Mouse (Mus musculus): ENCODE data around the gene Ubac2.

Gene Ubac2

DNA sequence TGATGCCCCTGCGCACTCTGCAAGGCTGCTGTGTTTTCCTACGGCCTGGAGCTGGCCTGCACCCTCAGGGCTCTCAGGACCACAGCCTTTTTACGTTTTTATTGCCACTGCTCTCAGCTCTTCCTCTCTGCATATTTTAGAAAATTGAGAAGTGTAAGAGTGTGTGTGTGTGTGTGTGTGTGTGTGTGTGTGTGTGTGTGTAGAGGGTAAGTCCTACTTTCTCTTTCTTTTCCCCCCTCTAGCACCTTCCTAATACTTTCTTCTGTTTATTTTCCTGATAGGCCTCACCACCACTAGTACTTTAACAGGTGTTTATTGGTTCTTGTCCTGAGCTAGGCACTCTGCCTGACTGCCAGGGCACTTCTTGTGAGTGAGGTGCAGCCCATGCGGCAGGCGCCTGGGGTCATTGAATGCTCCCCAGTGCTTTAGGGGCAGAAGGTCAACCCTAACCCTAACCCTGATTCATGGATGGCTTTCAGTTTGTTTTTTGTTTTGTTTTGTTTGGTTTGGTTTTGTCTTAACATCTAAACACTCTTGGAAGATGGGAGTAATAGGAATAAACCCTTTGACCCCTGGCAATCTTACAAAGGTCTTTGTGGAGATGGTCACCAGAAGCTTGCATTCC is 16.2 kb downstream of the Ubac2 start:
- no peak for DNase-seq (ENCODE audit: extremely low read depth, low read depth, low spot score)

- no peak for DNase-seq (ENCODE audit: extremely low read depth, low read depth, low spot score)
These were observed 16.9 kb downstream of the Ubac2 start for GRCm38 (mm10) chr14:121895316-121895715.

- DNase-seq (ENCODE audit: extremely low read depth, low read depth, low spot score) = no peak
These were observed 18.0 kb downstream of the Ubac2 start for GRCm38 (mm10) chr14:121896126-121897090.

- no peak for DNase-seq (ENCODE audit: extremely low read depth, low read depth, low spot score)
These were observed 19.4 kb downstream of the Ubac2 start for GRCm38 (mm10) chr14:121897773-121898172.

DNA sequence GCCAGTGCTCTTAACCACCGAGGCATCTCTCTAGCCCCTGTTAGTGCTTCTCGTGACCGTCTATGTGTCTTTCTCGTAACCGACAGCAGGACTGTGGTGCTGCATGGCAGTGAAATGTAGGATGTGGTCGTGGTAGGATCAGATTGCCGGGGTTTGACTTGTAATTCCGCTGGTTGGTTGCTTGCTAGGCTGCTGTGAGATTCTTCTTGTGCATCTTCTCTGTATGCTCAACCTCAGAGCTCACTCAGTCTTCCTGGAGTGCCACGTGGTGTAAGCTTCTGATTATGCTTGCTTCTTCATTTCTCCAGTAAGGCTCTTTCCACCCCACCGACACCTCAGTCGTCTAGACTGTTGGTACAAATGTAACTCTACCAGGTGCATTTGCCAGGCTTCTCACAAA is 20.1 kb downstream of the Ubac2 start:
- no peak for DNase-seq (ENCODE audit: extremely low read depth, low read depth, low spot score)

DNA sequence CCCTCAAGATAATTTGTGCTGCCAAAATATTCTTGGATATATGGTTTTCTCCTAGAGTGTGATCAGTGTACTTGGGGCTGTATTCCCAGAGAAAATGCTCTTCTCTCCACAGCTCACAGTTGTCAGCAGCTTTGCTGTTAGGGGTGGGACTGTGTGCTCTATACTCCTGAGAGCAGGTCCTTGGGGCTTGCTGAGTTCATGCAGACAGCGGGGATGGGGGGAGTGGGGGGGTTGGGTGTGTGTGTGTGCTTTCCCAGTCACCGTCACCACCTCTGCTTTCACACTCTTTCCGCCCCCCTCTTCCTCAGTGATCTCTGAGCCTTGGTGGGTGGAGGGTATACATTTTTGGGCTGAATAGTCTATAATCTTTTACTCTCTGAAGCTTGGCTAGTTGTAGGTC is 20.7 kb downstream of the Ubac2 start:
- no peak for DNase-seq (ENCODE audit: extremely low read depth, low read depth, low spot score)

DNA sequence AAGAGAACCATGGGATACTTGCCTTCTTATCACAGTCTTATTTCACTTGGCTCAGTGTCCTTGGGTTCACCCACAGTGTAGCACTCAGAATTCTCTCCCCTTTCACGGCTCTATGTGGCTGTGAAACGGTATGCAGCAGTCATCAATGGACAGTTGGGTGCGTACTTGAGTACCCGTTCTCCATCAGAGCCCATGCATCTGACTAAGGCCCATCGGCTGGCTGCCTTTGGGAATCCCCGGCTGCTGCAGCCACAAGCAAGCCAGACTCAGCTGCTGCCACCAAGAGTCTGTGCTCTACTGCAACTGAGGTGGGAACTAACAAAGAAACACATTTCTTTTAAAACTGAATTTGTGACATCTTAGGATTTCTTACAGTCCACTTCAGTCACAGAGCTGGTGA is 23.1 kb downstream of the Ubac2 start:
- no peak for DNase-seq (ENCODE audit: extremely low read depth, low read depth, low spot score)

- DNase-seq (ENCODE audit: extremely low read depth, low read depth, low spot score) = no peak
These were observed 25.0 kb downstream of the Ubac2 start for GRCm38 (mm10) chr14:121903381-121903876.

- no peak for DNase-seq (ENCODE audit: extremely low read depth, low read depth, low spot score)
These were observed 26.3 kb downstream of the Ubac2 start for GRCm38 (mm10) chr14:121904754-121905153.

DNA sequence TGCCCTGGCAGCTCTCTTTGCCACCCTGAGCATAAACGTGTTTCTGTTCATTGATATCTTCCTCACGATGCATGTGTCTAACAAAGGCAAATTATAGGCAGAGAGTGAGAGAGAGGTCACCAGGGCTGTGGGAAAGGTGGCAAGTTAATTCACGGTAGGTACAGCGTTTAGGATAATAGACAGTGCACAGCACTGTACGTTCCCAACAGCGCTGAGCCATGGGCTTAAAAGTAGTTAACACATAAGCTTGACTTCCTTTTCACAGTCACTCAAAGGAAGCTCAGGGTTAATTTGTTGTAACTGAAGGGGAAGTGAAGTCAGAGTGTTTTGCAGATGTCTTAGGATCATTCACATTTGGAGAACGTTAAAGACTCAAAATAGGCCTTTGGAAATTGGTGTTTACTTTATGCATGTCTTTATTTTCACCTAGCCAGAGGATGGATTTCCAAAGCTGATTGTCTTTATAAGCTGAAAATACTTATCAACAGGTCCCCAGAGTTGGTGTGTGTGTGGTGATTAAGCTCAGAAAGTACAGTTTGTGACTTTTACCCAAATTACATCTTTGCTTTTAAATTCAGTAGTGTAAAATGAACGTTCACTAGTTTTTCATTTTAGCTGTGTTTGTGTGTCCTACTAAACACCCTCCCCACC is 28.0 kb downstream of the Ubac2 start:
- no peak for DNase-seq (ENCODE audit: extremely low read depth, low read depth, low spot score)

GRCm38 (mm10) chr14:121906992-121907681 is 28.7 kb downstream of the Ubac2 start:
- DNase-seq (ENCODE audit: extremely low read depth, low read depth, low spot score) = no peak

- no peak for DNase-seq (ENCODE audit: extremely low read depth, low read depth, low spot score)
These were observed 31.4 kb downstream of the Ubac2 start for GRCm38 (mm10) chr14:121909868-121910267.

GRCm38 (mm10) chr14:121912501-121912900 is 34.1 kb downstream of the Ubac2 start:
- DNase-seq (ENCODE audit: extremely low read depth, low read depth, low spot score) = no peak

DNA sequence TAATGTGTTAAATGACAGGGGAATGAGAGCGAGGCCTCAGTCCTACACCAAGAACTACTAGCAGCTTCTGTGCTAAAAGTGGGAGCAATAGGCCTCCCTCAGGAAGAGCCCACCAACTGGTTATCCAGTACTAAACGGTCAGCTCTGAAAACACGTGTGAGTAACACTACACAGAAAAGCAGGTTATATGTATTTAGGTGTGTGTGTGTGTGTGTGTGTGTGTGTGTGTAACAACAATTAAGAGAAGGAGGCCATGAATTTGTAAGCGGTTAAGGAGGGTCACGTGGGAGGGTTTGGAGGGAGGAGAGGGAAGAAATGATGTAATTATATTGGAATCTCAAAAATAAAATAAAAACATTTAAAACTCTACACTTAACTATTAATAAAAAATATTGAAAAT is 36.7 kb downstream of the Ubac2 start:
- DNase-seq (ENCODE audit: extremely low read depth, low read depth, low spot score) = no peak

DNA sequence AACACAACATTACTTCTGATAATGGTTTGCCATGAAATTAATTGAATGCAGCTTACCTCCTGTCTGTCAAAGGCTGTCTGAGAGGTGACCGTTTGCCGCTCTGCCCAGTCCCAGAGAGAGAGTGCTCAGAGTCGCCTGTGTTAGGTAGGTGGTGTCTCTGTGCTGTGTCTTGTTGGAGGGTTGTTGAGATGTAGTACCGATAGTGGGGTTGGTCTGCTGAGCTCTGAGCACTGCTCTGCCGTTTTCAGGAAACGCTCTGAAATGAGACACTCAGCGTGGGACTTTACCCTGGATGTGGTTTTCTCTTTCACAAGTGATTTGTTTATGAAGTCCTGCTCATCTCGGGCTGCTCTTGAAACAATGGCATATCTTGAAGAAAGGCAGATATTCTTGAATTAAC is 37.2 kb downstream of the Ubac2 start, which contains the start of gene Gpr18:
Gpr18 (minus strand) TSS at position 161 of the 400 bp plus-strand sequence.
- DNase-seq (ENCODE audit: extremely low read depth, low read depth, low spot score) = no peak

GRCm38 (mm10) chr14:121916311-121917094 is 38.1 kb downstream of the Ubac2 start:
- no peak for DNase-seq (ENCODE audit: extremely low read depth, low read depth, low spot score)

- DNase-seq (ENCODE audit: extremely low read depth, low read depth, low spot score) = no peak
These were observed 39.8 kb downstream of the Ubac2 start for GRCm38 (mm10) chr14:121918266-121918665.

GRCm38 (mm10) chr14:121919752-121920151 is 41.3 kb downstream of the Ubac2 start:
- DNase-seq (ENCODE audit: extremely low read depth, low read depth, low spot score) = no peak

- no peak for DNase-seq (ENCODE audit: extremely low read depth, low read depth, low spot score)
These were observed 42.2 kb downstream of the Ubac2 start for GRCm38 (mm10) chr14:121920511-121921124.

DNA sequence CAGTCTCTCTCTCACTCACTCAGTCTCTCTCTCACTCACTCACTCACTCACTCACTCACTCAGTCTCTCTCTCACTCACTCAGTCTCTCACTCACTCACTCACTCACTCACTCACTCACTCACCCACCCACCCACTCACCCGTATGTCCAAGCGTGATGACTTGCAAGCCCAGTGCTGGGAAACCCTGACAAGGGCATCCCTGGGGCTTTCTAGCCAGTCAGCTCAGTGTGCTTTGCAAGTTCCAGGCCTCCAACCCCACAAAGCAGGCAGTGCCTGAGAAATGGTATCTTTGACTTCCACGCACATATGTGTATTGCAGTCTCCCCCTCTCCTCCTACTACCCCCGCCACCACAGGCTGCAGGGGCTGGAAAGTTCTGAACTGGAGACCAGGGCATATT is 43.6 kb downstream of the Ubac2 start:
- DNase-seq (ENCODE audit: extremely low read depth, low read depth, low spot score) = no peak

Measured in fat pad, adult 2 months (tissue).